Mouse (Mus musculus) right cerebral cortex, postnatal 25 days (tissue): ENCODE results near the gene Nfkb2.

ENCODE experiments used
- DNase-seq: peaks from one replicate; pipeline ENCODE4 v3.0.0; 2022

The Nfkb2 gene

DNA sequence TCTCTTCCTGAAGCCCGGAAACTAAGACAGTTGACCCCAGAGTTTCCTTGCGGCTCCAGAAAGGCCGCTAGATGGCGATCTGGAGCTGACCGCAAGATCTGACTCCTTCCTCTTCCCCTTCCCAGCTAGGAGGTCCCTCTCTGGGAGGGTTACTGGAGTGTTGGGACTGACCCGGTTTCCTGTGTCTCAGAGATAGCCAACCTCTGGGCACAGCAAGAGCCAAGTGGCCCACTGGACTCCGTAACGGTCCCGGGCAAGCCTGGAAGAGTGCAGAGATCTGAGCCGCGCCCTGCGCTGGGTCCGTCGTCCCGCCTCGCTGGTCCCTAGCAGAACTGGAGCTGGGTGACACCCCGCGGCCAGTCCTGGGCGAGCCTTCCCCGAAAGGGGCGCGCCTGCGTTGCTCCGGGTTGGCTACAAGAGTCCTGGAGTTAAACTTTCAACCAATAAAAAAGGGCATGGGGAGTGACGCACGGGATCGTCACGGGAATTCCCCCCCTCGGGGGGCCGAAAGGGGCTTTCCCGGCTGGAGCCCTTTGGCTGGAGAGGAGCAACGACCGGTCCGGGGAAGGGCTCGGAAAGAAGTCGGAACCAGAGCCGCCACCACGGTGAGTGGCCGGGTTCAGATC is at the start of gene Nfkb2:
Gene Nfkb2 (plus strand): TSS at position 105 of the 626 bp plus-strand sequence.
- DNase-seq = peak; percentile 79

DNA sequence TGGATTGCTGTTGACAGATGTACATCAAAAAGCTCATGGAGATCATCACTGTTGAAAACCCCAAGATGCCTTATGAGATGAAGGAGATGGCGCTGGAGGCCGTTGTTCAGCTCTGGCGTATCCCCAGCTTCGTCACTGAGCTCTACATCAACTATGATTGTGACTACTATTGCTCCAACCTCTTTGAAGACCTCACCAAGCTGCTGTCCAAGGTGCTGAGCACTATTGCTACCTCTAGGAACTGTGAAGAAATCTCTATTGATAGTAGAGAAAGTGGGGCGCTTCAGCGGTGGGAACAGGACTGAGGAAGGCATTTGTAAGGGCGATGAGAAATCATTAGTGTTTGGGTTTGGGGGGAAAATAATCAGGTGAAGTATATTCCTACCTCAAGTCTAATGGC is 39.4 kb upstream of the Nfkb2 start:
- no peak for DNase-seq

DNA sequence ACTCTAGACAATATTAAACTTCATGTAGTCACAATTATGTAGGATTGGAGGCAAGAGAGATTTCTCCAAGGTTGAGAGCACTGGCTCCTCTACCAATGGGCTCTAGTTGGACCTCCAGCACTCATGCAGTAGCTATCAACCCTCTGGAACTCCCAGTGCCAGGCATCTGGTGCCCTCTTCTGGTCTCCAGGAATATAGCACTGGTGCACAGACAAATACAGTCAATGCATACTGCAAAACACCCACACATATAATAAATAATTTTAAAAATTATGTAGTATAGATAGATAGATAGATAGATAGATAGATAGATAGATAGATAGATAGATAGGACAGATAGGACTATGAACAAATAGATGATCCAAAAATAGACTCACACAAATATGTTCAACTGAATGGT is 28.8 kb upstream of the Nfkb2 start:
- no peak for DNase-seq

DNA sequence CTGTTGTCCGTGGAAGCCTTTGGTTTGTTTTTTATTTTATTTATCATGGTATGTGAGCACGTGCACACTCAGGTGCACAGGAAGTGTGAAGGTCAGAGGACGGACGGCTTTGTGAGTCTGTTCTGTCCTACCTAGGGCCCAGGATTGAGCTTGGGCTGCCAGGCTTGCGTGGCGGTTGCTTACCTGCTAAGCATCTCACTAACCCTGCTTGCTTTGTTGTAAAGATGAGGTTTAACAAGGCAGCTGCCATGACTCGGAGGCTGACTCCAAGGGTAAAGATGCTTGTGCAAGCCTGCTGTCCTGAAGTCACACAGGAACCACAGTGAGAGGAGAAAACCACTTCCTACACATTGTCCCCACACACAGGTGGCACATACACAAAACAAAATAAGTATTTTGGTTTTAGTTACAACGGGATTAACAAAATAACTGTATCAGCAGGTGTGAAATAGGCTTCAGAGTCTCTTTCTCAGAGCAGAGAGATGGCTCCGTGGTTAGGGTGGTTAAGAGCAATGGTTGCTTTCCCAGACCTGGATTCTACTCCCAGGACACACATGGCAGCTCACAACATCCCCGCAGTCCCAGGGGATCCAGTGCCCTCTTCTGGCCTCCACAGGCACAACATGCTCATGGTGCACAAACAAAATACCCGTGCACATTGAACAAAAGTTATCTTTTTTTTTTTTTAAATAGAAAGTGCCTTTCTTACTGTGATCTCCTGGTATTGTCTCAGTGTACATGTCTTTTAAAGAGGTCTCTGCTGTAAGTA is 21.9 kb upstream of the Nfkb2 start:
- DNase-seq = no peak

DNA sequence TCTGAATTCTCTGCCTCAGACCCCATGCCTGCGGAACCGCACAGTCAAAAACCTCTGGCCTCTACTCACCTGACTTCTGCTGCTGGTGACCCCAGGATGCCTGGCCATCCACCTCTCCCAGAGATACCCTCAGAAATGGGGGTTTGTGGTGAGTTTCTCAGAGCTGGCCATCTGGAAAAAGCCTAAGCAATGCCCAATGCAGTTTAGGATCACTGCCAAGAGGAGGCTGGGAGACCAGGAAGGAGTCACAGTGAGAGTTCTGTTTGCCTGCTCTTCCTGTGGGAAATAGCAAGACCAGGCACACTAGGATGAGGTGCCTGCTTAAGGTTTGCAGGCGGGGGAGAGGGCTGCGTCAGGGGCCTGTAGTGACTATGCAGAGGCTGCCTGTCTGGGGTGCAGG is 19.4 kb upstream of the Nfkb2 start:
- no peak for DNase-seq

DNA sequence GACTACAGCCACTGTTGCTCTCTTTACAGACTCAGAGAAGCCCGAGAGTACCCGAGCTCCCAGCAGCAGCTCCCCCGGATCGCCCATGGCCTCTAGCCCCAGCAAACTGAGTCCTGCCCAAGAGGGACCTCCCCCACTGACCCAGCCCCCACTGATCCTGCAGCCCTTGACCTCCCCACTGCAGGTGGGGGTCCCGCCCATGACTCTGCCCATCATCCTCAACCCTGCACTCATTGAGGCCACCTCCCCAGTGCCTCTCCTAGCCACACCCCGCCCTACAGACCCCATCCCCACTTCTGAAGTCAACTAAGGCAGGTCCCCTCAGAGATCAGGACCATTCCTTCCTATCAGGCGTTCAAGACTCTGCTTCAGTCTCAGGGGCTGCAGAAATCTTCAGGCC is 18.5 kb upstream of the Nfkb2 start:
- no peak for DNase-seq

DNA sequence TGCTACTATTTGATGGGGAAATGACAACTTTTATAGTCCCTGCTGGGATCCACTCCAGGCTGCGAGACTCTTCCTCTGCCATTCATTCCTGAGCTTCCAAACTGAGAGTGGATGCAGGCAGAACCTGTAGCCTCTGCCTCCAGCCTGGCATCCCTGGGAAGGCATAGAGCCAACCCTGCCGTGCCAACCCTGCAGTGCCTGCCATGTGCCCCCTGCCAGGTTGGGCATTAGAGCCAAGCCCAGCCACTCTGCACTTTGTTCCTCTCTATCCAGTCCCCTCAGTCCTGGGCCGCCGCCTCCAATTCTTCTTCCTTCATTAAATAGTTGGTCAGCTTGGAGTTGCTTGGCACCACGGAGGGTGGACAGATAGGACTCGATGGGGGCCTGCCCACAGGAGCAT is 18.1 kb upstream of the Nfkb2 start:
- DNase-seq = no peak

DNA sequence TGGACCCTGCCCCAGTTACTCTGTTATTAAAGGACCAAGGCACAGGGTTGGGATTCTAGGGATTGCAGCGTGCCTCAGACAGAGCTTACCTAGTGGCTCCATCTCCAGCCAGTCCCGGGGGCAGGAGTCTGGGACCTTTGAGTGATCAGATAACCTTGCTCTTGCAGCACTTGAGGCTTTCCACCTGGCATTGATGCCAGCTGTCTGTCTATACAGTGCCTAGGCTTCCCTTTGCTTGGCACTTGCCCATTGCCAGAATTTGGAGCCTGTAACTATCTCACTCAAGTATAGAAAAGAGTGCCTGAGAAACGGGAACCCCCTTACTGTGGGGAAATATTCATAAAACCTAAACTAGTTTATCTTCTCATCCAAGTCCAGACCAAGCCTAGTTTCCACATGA is 17.2 kb upstream of the Nfkb2 start:
- DNase-seq = no peak

DNA sequence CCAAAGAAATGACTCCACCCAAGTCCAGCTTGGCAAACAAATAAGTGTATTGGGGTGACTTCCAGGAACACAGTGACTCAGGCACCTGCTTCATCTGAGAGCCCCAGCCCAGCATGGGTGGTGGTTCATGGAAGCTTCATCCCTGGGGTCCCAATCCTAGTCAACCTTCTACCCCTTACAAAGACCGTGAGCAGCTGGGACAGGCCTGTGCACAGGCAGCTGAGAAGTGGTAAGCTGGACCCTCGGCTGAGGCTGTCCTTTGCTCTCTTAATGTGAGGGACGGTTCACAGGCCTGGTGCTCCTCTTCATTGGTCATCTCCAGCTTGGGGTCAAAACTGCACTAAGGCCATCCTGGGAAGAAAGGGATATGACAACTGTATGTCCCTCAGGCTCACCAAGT is 16.6 kb upstream of the Nfkb2 start:
- no peak for DNase-seq

DNA sequence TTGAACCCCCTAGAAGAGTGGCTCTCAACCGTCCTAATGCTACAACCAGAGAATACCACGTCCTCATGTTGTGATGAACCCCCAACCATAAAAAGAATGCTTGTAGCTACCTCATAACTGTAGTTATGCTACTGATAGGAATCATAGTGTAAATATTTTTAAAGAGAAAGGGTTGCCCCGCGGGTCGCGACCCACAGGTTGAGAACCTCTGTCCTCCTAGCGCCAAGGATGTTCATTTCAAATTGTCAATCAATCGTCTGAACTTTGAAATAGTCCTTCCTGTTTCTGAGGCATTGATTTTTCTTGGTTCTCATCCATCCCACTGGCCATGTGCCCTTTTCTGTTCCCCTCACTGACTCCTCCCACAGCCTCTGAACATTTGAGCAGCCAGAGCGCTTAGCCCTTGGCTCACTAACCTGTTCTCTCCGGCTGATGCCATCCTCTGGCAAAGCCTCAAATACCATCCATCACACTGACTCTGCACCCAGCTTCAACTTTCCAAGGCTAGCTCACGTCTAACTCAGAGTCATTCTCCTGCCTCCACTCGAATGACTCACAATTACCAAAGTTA is 13.5 kb upstream of the Nfkb2 start:
- no peak for DNase-seq

DNA sequence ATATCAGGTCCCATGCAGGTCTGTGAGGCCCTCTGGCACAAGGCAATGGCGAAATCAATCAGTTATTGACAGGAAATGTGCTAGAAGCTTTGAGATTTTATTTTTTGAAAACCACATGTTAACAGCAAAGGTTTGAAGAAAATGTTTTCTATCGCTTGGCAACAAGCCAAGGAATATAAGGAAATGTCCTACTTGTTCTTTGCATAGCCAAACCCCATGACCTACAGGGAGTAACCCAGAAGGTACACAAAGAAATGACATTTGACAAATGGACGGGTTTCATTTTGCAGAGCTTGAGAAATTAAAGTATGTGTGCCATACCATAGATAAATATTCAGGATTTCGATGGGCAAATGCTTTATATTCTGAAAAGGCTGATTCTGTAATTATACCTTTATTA is 7.2 kb upstream of the Nfkb2 start:
- no peak for DNase-seq

DNA sequence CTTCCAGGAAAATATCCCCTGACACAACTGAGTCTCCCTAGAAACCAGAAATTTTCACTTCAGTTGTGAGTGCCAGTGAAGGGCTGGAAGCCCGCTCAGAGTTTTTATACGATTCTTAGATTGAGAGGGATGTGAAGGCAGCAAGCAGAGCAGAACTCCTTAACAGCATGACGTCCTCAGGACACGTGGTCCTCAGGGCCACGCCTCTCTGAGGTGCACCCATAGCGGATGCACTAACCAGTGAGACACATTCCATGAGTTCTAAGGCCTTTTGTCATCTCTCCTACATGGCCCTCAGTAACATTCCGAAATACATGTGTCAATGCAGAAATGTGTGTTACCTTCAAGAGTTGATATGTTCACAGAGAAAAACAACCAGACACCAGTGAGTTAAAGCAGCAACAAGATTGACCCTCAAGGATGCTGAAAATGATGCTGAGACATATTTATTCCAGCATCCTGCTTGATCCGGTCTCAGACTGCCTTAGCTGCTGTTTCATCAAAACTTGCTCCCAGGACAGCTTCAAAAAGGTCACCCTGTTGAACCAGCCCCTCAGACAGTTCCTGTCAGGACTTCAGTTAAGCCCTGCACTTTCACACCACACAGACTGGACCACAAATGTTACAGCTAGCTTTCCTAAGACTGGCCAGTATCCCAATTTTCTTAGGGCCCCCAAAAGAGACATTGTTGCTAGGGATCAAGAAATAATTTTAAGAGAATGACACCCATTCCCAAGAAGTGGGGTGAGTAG is 3.6 kb upstream of the Nfkb2 start:
- DNase-seq = no peak

DNA sequence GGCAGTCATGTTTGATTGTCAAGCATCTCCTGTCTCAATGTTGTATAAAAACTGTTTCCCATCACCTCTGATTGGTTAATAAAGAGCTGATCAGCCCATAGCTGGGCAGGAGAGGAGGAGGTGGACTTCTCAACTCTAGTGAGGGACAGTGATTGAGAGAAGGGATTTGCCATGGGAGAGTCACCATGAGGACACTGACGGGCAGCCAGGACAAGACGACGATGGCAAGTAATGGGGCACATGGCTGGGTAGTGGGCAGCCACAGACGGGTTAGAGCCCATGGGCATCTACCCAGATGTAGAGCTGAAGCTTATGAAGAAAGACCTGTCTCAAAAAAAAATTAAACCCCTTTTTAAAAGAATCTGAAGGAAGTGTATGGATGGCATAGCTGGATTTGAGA is 1.6 kb upstream of the Nfkb2 start:
- no peak for DNase-seq

DNA sequence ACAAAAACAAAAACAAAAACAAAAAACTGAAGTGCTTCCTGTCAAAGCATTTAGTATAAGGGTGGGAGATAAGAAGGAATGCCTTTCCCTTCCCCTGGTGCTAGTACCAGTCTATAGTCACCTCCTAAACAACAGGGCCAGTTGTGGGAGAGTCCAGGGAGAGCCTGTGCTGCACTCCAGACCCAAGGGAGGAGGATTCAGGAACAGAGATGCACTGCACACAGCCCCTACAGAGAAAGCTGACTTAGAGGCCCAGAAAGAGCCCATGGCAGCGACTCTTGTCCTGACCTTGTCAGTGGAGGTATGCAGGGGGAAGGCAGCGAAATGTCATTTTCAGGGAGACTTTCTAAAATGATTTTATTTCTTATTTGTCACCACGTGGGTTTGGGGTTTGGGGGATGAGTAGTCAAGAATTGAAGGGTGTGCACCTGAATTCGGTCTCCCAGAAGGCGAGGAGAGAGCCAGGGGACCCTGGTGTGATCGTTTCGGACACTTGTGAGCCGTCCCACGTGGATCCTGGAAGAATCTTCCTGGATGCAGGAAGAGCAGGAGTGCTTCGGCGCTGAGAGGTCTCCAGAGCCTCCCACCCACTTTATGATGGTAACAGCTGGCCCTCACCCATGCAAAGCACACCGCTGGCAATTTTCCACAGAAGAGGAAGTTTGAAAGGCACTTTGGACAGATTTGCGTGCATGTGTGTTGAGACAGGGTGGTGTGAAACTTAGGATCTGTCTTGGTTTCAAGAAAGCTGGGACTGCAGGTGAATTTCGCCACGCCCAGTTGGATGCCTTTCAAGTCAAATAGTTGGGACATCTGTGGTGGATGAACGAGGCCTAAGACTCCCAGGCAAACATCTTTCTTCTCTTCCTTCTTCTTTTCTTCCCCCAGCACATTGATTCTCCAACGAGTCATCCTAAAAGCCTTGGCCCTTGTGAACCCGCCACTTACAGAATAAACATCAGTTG is 587 bp upstream of the Nfkb2 start:
- no peak for DNase-seq

DNA sequence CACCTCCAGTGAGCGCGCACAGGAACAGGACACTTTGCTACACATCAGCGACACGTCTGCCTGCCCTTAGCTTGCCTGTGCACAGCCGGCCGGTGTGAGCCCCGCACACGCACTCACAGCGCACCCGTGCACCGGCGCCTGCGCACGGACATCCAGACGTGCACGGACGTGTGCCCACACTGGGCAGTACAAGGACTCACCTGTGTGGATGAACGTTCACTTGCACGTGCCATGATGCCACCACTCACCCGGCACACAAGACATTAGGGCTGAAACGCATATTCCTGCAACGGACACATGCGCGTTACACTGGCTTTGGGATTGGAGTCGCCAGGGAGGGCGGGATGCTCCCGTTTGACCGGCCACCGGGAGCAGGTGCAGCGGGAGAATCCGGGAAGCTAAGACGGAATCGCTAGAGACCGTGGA is 801 bp downstream of the Nfkb2 start:
- DNase-seq = no peak

DNA sequence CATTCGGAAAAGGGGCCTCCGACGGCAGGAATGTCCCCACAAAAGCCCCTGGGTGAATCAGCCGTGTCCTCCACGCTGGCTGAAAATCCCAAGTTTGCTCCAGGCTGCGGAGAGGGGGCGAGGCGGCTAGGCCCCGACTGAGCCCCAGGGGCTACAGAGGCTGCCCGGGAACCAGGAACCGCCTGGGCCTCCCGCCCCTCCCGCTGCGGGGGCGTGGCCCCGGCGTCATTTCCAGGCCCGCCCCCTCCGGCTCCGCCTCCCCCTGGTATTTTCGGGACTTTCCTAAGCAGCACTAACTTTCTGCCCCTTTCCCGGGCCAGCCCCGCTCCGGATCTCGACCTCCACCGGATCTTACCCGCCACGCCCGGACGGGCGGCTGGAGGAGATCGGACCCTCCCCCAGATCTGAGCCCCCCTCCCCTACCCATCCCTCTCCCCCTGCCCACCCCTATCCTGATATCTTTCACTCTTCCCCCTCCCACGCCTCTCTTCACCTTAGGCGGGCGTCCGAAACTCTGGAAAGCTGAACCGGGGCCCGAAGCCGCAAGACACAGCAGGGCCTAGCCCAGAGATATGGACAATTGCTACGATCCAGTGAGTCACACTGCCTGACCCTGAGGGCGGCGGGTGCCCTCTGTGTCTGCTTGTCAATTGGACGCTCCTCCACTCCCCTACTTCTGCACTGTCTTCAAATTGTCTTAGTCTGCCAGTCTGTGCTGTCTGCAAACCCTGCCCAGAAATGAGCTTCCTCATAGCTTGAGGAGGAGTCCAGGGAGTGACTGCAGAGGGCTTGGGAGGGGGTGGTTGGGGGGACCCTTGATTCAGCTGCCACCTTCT is 1.5 kb downstream of the Nfkb2 start:
- DNase-seq = no peak

DNA sequence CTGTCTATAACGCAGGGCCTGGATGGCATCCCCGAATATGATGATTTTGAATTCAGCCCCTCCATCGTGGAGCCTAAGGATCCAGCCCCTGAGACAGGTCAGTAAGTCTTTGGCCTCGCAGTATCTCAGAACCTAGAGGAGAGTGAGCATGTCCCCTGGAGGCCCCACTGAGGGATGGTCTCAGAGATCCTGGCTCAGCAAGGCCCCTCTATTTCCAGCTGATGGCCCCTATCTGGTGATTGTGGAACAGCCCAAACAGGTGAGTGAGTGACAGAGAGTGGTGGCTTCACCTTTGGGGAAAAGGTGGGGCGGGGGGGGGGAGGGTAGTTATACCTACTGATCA is 2.1 kb downstream of the Nfkb2 start:
- no peak for DNase-seq

DNA sequence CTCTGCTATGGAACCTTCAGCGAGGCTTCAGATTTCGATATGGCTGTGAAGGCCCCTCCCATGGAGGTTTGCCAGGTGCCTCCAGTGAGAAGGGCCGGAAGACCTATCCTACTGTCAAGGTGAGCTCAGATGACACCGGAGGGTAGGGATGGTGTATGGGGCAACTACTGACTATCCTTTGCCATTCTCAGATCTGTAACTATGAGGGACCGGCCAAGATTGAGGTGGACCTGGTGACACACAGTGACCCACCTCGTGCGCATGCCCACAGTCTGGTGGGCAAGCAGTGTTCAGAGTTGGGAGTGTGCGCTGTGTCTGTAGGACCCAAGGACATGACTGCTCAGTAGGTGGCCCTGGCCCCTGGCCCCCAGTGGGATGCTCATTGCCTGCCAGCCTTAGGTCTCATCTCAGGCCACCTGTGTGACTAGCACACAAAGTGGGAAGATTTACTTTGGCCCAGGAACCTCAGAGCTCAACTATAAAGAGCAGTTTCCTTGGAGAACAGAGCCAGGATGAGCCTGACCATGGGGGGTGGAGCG is 2.7 kb downstream of the Nfkb2 start:
- no peak for DNase-seq

DNA sequence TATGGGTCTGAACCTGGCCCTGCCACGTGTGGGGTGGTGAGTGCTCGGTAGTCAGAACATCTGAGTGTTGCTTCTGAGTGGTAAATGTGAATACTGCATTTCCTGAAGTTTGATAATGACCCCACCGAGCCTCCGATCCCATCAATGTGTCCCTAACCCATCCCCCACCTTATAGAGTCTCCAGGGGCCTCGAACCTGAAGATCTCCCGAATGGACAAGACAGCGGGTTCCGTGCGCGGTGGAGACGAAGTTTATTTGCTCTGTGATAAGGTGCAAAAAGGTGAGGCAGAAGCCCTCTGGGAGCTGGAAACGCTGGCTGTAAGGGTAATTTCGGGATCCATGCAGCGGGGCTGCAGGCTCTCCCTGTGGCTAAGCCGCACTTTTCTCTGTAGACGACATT is 3.7 kb downstream of the Nfkb2 start:
- peak; percentile 3 for DNase-seq

DNA sequence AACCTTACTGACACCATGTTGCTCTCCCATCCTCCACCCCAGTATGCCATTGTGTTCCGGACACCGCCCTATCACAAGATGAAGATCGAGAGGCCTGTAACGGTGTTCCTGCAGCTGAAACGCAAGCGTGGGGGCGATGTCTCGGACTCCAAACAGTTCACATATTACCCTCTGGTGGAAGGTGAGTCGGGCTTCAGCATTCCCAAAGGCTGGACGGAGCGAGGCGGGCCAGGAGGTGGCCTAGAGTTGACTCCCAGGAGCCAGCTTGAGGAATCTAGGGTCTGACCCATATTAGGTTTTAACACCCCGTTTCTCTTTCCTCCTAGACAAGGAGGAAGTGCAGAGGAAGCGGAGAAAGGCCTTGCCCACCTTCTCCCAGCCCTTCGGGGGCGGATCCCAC is 4.2 kb downstream of the Nfkb2 start:
- DNase-seq = peak; percentile 2

DNA sequence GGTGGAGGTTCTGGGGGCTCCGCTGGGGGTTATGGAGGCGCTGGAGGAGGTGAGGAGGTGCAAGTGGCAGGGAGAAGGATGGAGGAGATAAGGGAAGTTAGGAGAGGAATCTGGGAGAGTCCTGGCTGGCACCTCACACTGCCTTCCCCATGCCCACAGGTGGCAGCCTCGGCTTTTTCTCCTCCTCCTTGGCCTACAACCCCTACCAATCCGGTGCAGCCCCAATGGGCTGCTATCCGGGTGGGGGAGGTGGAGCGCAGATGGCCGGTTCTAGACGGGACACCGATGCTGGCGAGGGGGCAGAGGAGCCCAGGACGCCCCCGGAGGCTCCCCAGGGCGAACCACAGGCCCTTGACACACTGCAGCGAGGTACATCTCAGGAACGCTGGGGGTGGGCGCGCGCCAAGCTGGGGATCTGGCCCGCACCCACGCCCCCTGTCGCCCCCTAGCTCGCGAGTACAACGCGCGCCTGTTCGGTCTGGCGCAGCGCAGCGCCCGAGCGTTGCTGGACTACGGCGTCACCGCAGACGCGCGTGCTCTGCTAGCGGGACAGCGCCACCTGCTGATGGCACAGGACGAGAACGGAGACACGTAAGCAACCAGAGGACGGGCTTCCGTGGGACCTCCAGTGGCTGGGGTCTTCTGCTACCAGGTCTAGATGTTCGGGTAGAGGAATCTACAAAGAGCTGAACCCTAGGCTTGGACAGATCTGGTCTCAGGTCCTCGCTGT is 4.8 kb downstream of the Nfkb2 start:
- peak; percentile 85 for DNase-seq
